Mouse (Mus musculus) liver, embryonic 14.5 days (tissue): ENCODE results near the gene Apoa4. TPM values are rescaled to one million over a fixed set of nuclear protein-coding genes. Genes with fewer than 3 reads are reported as not detected.

Experiments used
- ATAC-seq: fragments of 200-750 bp; cut with Nextera tagmentation; 2 replicates; pipeline ENCODE4 v1.8.0; 2017; ENCODE audit warnings: moderate number of reproducible peaks, mild to moderate bottlenecking, moderate library complexity; ENCODE audit not compliant: insufficient read depth
- DNase-seq, 3 experiments: peaks; one replicate each; pipeline ENCODE4 v3.0.0-alpha.2; 2012 to 2013; ENCODE audit warnings: low read depth in 3 of 3, low spot score in 3 of 3
- H3K27ac ChIP-seq: fragments of 300-500 bp; sonication (generic); 2 replicates; pipeline ENCODE4 v1.5.1; 2014; ENCODE audit warnings: moderate library complexity, mild to moderate bottlenecking, control low read depth, inconsistent platforms
- H3K27me3 ChIP-seq: fragments of 300-500 bp; sonication (generic); 2 replicates; pipeline ENCODE4 v1.6.1; 2014; ENCODE audit warnings: mild to moderate bottlenecking, low read length, moderate library complexity; ENCODE audit not compliant: control insufficient read depth, insufficient read depth
- H3K36me3 ChIP-seq: fragments of 300-500 bp; sonication (generic); replicated peaks from 2 replicates; pipeline ENCODE4 v1.6.1; 2014; ENCODE audit warnings: low read depth; ENCODE audit not compliant: control insufficient read depth, insufficient read depth
- H3K4me1 ChIP-seq, 2 experiments: fragments of 200-500 bp in 1 of 2; fragments of 300-500 bp in 1 of 2; sonication (generic) in 1 of 2; replicated peaks; 2 replicates each; pipeline ENCODE4 v1.6.1; 2012 to 2014; ENCODE audit warnings: antibody characterized with exemption in 1 of 2, inconsistent platforms in 1 of 2, low read length in 1 of 2; ENCODE audit not compliant: control insufficient read depth in 2 of 2, insufficient read depth in 2 of 2
- H3K4me2 ChIP-seq: fragments of 300-500 bp; sonication (generic); 2 replicates; pipeline ENCODE4 v1.6.1; 2014; ENCODE audit warnings: low read depth, mild to moderate bottlenecking, control low read depth, moderate library complexity
- H3K4me3 ChIP-seq, 2 experiments: fragments of 200-500 bp in 1 of 2; fragments of 300-500 bp in 1 of 2; sonication (generic) in 1 of 2; 2 replicates each; pipeline ENCODE4 v1.5.1; 2012 to 2014; ENCODE audit warnings: low read depth in 2 of 2, low read length in 2 of 2, mild to moderate bottlenecking in 2 of 2, control low read depth in 1 of 2, inconsistent platforms in 1 of 2, moderate library complexity in 1 of 2; ENCODE audit not compliant: insufficient read depth in 1 of 2
- H3K9ac ChIP-seq: fragments of 300-500 bp; sonication (generic); replicated peaks from 2 replicates; pipeline ENCODE4 v1.6.1; 2014; ENCODE audit warnings: mild to moderate bottlenecking, control low read depth, moderate library complexity
- H3K9me3 ChIP-seq: fragments of 300-500 bp; sonication (generic); 2 replicates; pipeline ENCODE4 v1.6.1; 2016; ENCODE audit warnings: low read length, mixed read lengths; ENCODE audit not compliant: control insufficient read depth
- CTCF ChIP-seq: IDR thresholded peaks from 2 replicates; pipeline ENCODE4 v1.5.1; 2016; ENCODE audit warnings: antibody characterized with exemption, low read depth, control low read depth
- EP300 ChIP-seq: IDR thresholded peaks from 2 replicates; pipeline ENCODE4 v1.6.1; 2016; ENCODE audit warnings: antibody characterized with exemption, low read depth
- WGBS: fragments of 180-500 bp; shearing (Covaris S2); extraction: QIAGEN DNeasy Blood & Tissue Kit; methylation state at CpG from one replicate; pipeline ENCODE4 v1.1.7; 2014; ENCODE audit not compliant: insufficient replicate concordance; 5-methylcytosine and 5-hydroxymethylcytosine counted together
- polyA plus RNA-seq, 2 experiments: library from polyadenylated mRNA; depleted of rRNA in 1 of 2; stranded (reverse) in 1 of 2; unstranded in 1 of 2; fragments of >200 nt; fragmentation: Nextera tagmentation in 1 of 2; extraction: Ambion mirVana in 1 of 2; gene quantifications; 2 replicates each; pipeline versions ENCODE4 v1.2.1 to v1.2.3; 2012 to 2014

The Apoa4 gene
- polyA plus RNA-seq, 2 experiments: 0.02 TPM; not detected in 1

GRCm38 (mm10) chr9:46274494-46274893 is 34.0 kb downstream of the Apoa4 start:
- DNase-seq: no peak
- Histone ChIP-seq H3K4me2 (peak overlapping the region; percentile 73), H3K9ac (no peak overlapping the region), H3K9me3 (no peaks in the 10 kb centered on the region), H3K27ac (no peak overlapping the region), H3K4me1 (peaks cover 7 to 9% of the 10 kb centered on the region in 2 experiments; a peak in 3 of 4 replicates), H3K4me3 (no peak overlapping the region; a peak in 1 of 4 replicates), H3K36me3 (peaks cover 33% of the 10 kb centered on the region), H3K27me3 (no peaks in the 10 kb centered on the region)
- 63% methylated on average over 9 of the region's 9 CpGs for WGBS
- no peak for ATAC-seq
- no peak for TF ChIP-seq CTCF
- TF ChIP-seq EP300: no peak

GRCm38 (mm10) chr9:46282631-46283436 is 42.3 kb downstream of the Apoa4 start, which contains the start of gene Bud13:
TSS of gene Bud13 (plus strand) at chr9:46283008.
- peaks cover 23% of the 10 kb centered on the region for H3K36me3 ChIP-seq
- peak within 1 kb of the TSS; percentile 62 for H3K27ac ChIP-seq
- DNase-seq (peak; percentile 78 to 87 (median 81)), ATAC-seq (peak; percentile 90)
- no peaks in the 10 kb centered on the region for H3K27me3 ChIP-seq
- peak within 1 kb of the TSS; percentile 95 for H3K9ac ChIP-seq
- under 1% methylated on average over 55 of the region's 55 CpGs for WGBS
- peaks cover 7% of the 10 kb centered on the region in 2 experiments for H3K4me1 ChIP-seq
- peak within 1 kb of the TSS; percentile 69 to 98 for H3K4me3 ChIP-seq
- no peak for TF ChIP-seq EP300
- peak; percentile 77 for TF ChIP-seq CTCF
- H3K4me2 ChIP-seq: peak within 1 kb of the TSS; percentile 81
- no peaks in the 10 kb centered on the region for H3K9me3 ChIP-seq

Other genes with a start within 250 kb of the Apoa4 start
- 13.2 and 23.1 TPM in 2 replicates for gene Pafah1b2, start 228.0 kb upstream of the Apoa4 start, polyA plus RNA-seq (2012; rRNA removed)
- gene Pafah1b2, start 228.0 kb upstream of the Apoa4 start, polyA plus RNA-seq (2014; fragmentation: Nextera tagmentation; extraction: Ambion mirVana): 59.6 and 65.6 TPM in 2 replicates
- 3.0 and 4.1 TPM in 2 replicates for gene Sik3, start 227.9 kb upstream of the Apoa4 start, polyA plus RNA-seq (2012; rRNA removed)
- gene Sik3, start 227.9 kb upstream of the Apoa4 start, polyA plus RNA-seq (2014; fragmentation: Nextera tagmentation; extraction: Ambion mirVana): 2.1 and 2.4 TPM in 2 replicates
- 874 and 1,404 TPM in 2 replicates for gene Apoa1, start 12.1 kb upstream of the Apoa4 start, polyA plus RNA-seq (2012; rRNA removed)
- 3,278 and 3,386 TPM in 2 replicates for gene Apoa1, start 12.1 kb upstream of the Apoa4 start, polyA plus RNA-seq (2014; fragmentation: Nextera tagmentation; extraction: Ambion mirVana)
- 2.7 and 3.4 TPM in 2 replicates for gene Apoc3, start 5.1 kb upstream of the Apoa4 start, polyA plus RNA-seq (2012; rRNA removed)
- 4.1 and 5.8 TPM in 2 replicates for gene Apoc3, start 5.1 kb upstream of the Apoa4 start, polyA plus RNA-seq (2014; fragmentation: Nextera tagmentation; extraction: Ambion mirVana)
- gene Apoa5, start 27.9 kb downstream of the Apoa4 start, polyA plus RNA-seq (2012; rRNA removed): 0.47 and 0.54 TPM in 2 replicates
- gene Apoa5, start 27.9 kb downstream of the Apoa4 start, polyA plus RNA-seq (2014; fragmentation: Nextera tagmentation; extraction: Ambion mirVana): 1.1 and 1.2 TPM in 2 replicates
- gene Zpr1, start 32.4 kb downstream of the Apoa4 start, polyA plus RNA-seq (2012; rRNA removed): 11.5 and 16.4 TPM in 2 replicates
- gene Zpr1, start 32.4 kb downstream of the Apoa4 start, polyA plus RNA-seq (2014; fragmentation: Nextera tagmentation; extraction: Ambion mirVana): 28.1 and 28.6 TPM in 2 replicates
- 3.8 and 4.5 TPM in 2 replicates for gene Bud13, start 42.3 kb downstream of the Apoa4 start, polyA plus RNA-seq (2012; rRNA removed)
- gene Bud13, start 42.3 kb downstream of the Apoa4 start, polyA plus RNA-seq (2014; fragmentation: Nextera tagmentation; extraction: Ambion mirVana): 5.5 and 6.2 TPM in 2 replicates
- not detected in 2 replicates for gene 4931429L15Rik, start 79.3 kb downstream of the Apoa4 start, polyA plus RNA-seq (2012; rRNA removed)
- gene 4931429L15Rik, start 79.3 kb downstream of the Apoa4 start, polyA plus RNA-seq (2014; fragmentation: Nextera tagmentation; extraction: Ambion mirVana): not detected in 2 replicates